Mouse (Mus musculus) midbrain, embryonic 11.5 days (tissue): ENCODE measurements at regions not wholly inside any gene's neighbourhood (a gene's known extent, or its start where the extent isn't known, plus 50 kb on each side); places are given as distances from the start of the nearest gene placed in this dataset.

Experiments
- ATAC-seq: fragments of 200-750 bp; cut with Nextera tagmentation; 2 replicates; pipeline ENCODE4 v1.8.0; 2017; ENCODE audit warnings: moderate TSS enrichment, moderate library complexity; ENCODE audit not compliant: low FRiP score
- DNase-seq: peaks from one replicate; pipeline ENCODE4 v3.0.0; 2015; ENCODE audit warnings: low spot score; ENCODE audit errors: missing footprints
- H3K27ac ChIP-seq: fragments of 300-500 bp; sonication (generic); 2 replicates; pipeline ENCODE4 v1.5.1; 2014; ENCODE audit warnings: low read depth, low read length
- H3K27me3 ChIP-seq: fragments of 300-500 bp; sonication (generic); 2 replicates; pipeline ENCODE4 v1.6.1; 2014; ENCODE audit warnings: mild to moderate bottlenecking, low read length, moderate library complexity, mixed read lengths; ENCODE audit not compliant: control insufficient read depth, insufficient read depth
- H3K36me3 ChIP-seq: fragments of 300-500 bp; sonication (generic); 2 replicates; pipeline ENCODE4 v1.6.1; 2014; ENCODE audit warnings: mild to moderate bottlenecking, low read length, moderate library complexity, mixed read lengths; ENCODE audit not compliant: control insufficient read depth, insufficient read depth
- H3K4me1 ChIP-seq: fragments of 300-500 bp; sonication (generic); 2 replicates; pipeline ENCODE4 v1.6.1; 2014; ENCODE audit warnings: low read length; ENCODE audit not compliant: control insufficient read depth, insufficient read depth
- H3K4me2 ChIP-seq: fragments of 300-500 bp; sonication (generic); 2 replicates; pipeline ENCODE4 v1.6.1; 2014; ENCODE audit warnings: mild to moderate bottlenecking, moderate library complexity
- H3K4me3 ChIP-seq: fragments of 300-500 bp; sonication (generic); 2 replicates; pipeline ENCODE4 v1.5.1; 2014; ENCODE audit warnings: low read depth, low read length
- H3K9ac ChIP-seq: fragments of 300-500 bp; sonication (generic); 2 replicates; pipeline ENCODE4 v1.6.1; 2014; ENCODE audit warnings: low read length
- H3K9me3 ChIP-seq: fragments of 300-500 bp; sonication (generic); 2 replicates; pipeline ENCODE4 v1.6.1; 2016; ENCODE audit warnings: low read length; ENCODE audit not compliant: control insufficient read depth
- WGBS: fragments of 180-500 bp; shearing (Covaris S2); extraction: QIAGEN DNeasy Blood & Tissue Kit; methylation state at CpG from one replicate; pipeline ENCODE4 v1.1.7; 2014; 5-methylcytosine and 5-hydroxymethylcytosine counted together

DNA sequence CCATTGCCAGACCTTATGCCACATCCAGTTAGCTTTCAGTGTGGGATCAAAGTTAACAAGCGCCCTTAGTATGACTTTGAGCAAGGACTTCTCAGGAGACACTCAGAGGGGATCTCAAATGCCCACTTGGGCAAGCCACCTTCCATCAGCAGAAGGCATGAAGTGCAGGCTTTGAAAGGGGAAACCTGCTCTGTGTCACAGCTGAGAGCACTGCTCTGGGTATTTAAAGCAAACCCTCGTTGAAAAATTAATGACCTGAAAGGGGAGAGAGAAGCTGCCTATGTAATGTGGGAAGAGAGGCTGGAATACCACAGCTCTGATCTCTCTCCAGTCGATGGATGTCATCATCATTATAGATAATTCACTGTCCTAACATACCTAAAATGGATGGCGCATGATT lies 165.1 kb upstream of the Pappa start:
- no peak overlapping the region for H3K4me2 ChIP-seq
- DNase-seq (no peak), ATAC-seq (no peak)
- no peak overlapping the region for H3K9ac ChIP-seq
- no peaks in the 10 kb centered on the region for H3K27me3 ChIP-seq
- no peaks in the 10 kb centered on the region for H3K36me3 ChIP-seq
- no peak overlapping the region for H3K4me3 ChIP-seq
- H3K27ac ChIP-seq = no peak overlapping the region
- H3K9me3 ChIP-seq = no peaks in the 10 kb centered on the region
- 82% methylated on average over 4 of the region's 4 CpGs for WGBS
- no peaks in the 10 kb centered on the region for H3K4me1 ChIP-seq

DNA sequence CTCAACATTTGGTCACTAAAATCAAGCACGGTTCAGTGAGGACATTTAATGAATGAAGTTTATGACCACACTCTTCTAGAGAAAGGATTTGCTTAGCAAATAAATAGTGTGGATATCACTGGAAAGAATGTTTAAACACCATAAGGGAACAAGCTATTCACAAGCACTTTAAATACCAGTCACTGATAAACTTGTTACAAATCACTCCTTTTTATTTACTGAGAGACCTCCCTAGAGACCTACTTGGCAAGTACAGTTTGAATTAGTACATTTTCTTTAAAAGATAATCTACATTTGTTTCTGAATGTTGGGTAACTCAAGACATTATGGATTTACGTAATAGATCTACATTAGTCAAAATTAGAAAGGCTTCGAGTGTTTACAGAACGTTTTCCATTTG lies 162.2 kb upstream of the Pappa start:
- DNase-seq (no peak), ATAC-seq (no peak)
- no peak overlapping the region for H3K27ac ChIP-seq
- H3K4me2 ChIP-seq = no peak overlapping the region
- 83% methylated on average over 4 of the region's 4 CpGs for whole genome bisulfite sequencing
- H3K9me3 ChIP-seq = no peaks in the 10 kb centered on the region
- no peaks in the 10 kb centered on the region for H3K36me3 ChIP-seq
- H3K27me3 ChIP-seq = no peaks in the 10 kb centered on the region
- H3K4me1 ChIP-seq = no peaks in the 10 kb centered on the region
- H3K9ac ChIP-seq = no peak overlapping the region
- H3K4me3 ChIP-seq = no peak overlapping the region
